In the genomic region with DNA sequence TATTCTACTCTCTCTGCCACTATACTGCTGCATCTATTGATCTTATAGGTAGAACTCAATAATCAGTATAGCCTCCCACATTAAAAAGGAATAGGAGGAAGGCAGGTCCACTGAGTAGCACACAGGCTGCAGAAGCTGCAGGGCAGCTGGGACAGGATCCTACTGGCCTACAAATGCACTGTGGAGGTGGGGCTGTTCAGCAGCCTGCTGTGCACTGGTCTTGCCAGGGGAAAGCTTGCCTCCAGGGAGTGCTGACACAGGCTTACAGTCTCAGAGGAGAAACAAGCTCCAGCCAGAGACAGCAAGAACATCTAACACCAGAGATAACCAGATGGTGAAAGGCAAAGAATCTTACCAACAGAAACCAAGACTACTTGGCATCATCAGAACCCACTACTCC, we compare ENCODE assay signal across 12 mouse cellular contexts.
DNase-seq lines count a peak whose midpoint lies in the region; ATAC-seq lines count a peak whose summit lies in the region.
"Had no signal": no experiment of that assay in that cellular context is flagged by ENCODE, and none has a peak within 500 bp of the region (broad histone marks: within the 10 kb centered on the region; RNA-seq: fewer than 3 reads in every experiment).

No protein-coding gene starts in this region.

- DNase-seq in adrenal gland, postnatal 25 days = peak; percentile 8
- DNase-seq in adrenal gland, adult 8-10 months = no peak
- DNase-seq in heart, adult 18-20 months = peak; percentile 19 to 58
- DNase-seq in adrenal gland, postnatal 36 days = peak; percentile 10 to 27
- peak; percentile 6 to 8 for DNase-seq in kidney, adult 8-10 months
- DNase-seq in right cerebral cortex, postnatal 14 days = no peak
- DNase-seq: B cell, adult 2 months; right cerebral cortex, postnatal 4 days; thymus, adult 2 months had no signal

- H3K9ac ChIP-seq in heart, embryonic 11.5 days (ENCODE audit: low read depth, low read length) = no peak overlapping the region
- H3K9ac ChIP-seq: limb, embryonic 15.5 days had no signal

- no peak for ATAC-seq in heart, embryonic 11.5 days (replicated peaks; ENCODE audit: insufficient number of reproducible peaks, low FRiP score, low TSS enrichment)
- no peak for ATAC-seq in CD4-positive, CD25-positive, alpha-beta regulatory T cell, adult 4 months

- no peaks in the 10 kb centered on the region for H3K27me3 ChIP-seq in heart, embryonic 11.5 days (ENCODE audit: control insufficient read depth, insufficient read depth, low read length)
- H3K27me3 ChIP-seq: limb, embryonic 15.5 days had no signal

- no peaks in the 10 kb centered on the region for H3K9me3 ChIP-seq in heart, embryonic 11.5 days (replicated peaks; ENCODE audit: control insufficient read depth, low read length)
- H3K9me3 ChIP-seq: limb, embryonic 15.5 days had no signal

- H3K4me3 ChIP-seq in heart, embryonic 11.5 days (ENCODE audit: low read depth, low read length) = no peak overlapping the region
- H3K4me3 ChIP-seq: limb, embryonic 15.5 days had no signal

- no peak overlapping the region for H3K4me2 ChIP-seq in heart, embryonic 11.5 days
- H3K4me2 ChIP-seq: limb, embryonic 15.5 days had no signal

- no peak overlapping the region for H3K27ac ChIP-seq in heart, embryonic 11.5 days (ENCODE audit: low read depth, low read length)
- H3K27ac ChIP-seq: limb, embryonic 15.5 days had no signal

- 0 out of 2 replicates have a peak, but pooled peaks cover 8% of the 10 kb centered on the region for H3K4me1 ChIP-seq in heart, embryonic 11.5 days (ENCODE audit: control insufficient read depth, insufficient read depth, low read length)
- H3K4me1 ChIP-seq: limb, embryonic 15.5 days had no signal

- H3K36me3 ChIP-seq in heart, embryonic 11.5 days (ENCODE audit: control insufficient read depth, insufficient read depth, low read length) = no peaks in the 10 kb centered on the region
- H3K36me3 ChIP-seq: limb, embryonic 15.5 days had no signal

Comparison
In these comparisons a context has a peak if more than half of its experiments do, and no peak if none do; other contexts are left out.
1. DNase-seq: peak in adrenal gland, postnatal 25 days (single experiment), heart, adult 18-20 months (2 of 2), adrenal gland, postnatal 36 days (2 of 2) and kidney, adult 8-10 months (2 of 2); none in adrenal gland, adult 8-10 months (single experiment) and right cerebral cortex, postnatal 14 days (single experiment).